Mouse (Mus musculus): ENCODE measurements at regions not wholly inside any gene's neighbourhood (a gene's known extent, or its start where the extent isn't known, plus 50 kb on each side); places are given as distances from the start of the nearest gene placed in this dataset.

DNA sequence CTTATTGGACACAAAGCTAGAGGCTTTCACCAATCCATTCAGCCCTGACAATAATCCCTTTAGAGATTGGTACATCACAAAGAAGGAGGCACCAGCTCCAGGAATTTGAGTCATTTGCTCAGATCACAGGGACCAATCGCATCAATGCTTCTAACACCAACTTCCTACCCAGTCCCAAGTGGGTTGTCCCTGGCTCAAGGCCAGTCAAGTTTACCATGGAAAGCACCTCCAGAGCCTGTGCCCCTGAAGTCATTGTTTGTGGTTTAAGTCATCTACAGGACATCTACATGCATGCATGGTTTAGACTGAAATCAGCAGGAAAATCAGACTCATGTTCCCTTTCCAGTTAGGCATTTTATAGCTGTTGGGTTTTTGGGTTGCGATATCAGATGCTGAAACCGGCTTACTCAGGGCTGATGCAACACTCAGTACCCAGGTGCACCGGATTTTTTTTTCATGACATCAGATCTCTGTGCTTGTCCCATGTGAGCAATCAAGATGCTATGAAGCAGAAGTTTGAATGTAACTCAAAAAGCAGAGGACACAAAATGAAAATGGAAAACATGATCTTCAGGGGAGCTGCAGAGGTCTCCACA, 50.3 kb upstream of the Sh3bp4 start:
- intact Hi-C loops (cut with DNase I): no loop called here
- no peak overlapping the region for H3K27ac ChIP-seq

More for the DNA sequence above, 50.3 kb upstream of the Sh3bp4 start:
- DNase-seq (ENCODE audit: extremely low spot score in 1 of 2, low spot score in 2 of 2): no peak
- no peak for TF ChIP-seq CTCF (IDR thresholded peaks at IDR 0.05)
- no peak overlapping the region for H3K4me3 ChIP-seq

All from left cerebral cortex, adult 2 months (tissue).